Comparison of ENCODE assay signal across 13 mouse cellular contexts in the genomic region with DNA sequence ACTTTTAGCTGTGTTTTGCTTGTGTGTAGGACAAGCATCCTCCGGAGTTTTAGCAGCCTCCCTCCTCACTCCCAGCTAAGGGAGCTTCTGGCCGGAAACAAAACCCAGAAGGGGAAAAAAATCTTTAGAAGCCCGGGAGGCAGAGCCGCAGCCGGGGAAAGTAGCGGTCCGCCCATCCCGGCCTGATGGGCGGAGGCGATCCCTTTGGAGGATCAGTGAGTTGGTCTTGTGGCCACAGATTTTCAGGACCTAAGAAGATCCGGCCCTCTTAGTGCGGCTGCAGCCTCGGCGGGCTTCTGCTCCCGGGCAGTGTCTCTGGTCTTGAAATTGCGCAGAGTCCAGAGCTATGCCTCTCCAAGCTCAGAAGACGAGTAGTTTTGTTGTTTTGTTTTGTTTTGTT. TPM values are rescaled to one million over a fixed set of nuclear protein-coding genes. Genes with fewer than 3 reads are reported as not detected.
DNase-seq lines count a peak whose midpoint lies in the region; ATAC-seq and TF ChIP-seq lines count a peak whose summit lies in the region.
"Had no signal": no experiment of that assay in that cellular context is flagged by ENCODE, and none has a peak within 500 bp of the region (broad histone marks: within the 10 kb centered on the region; RNA-seq: fewer than 3 reads in every experiment).

No protein-coding gene starts in this region.

- under 1% methylated on average over 17 of the region's 17 CpGs for WGBS in kidney, embryonic 15.5 days
- WGBS in forebrain, postnatal 0 days: 2% methylated on average over 17 of the region's 17 CpGs
- WGBS in midbrain, embryonic 14.5 days: 0% methylated on average over 17 of the region's 17 CpGs

- no peak for TF ChIP-seq CTCF in forebrain, postnatal 0 days (IDR thresholded peaks at IDR 0.05; ENCODE audit: low read depth)

- no peak for DNase-seq in kidney, postnatal 10 days
- DNase-seq in embryo, embryonic 10.5 days (ENCODE audit: low spot score): peak; percentile 75
- peak; percentile 43 for DNase-seq in forebrain, postnatal 0 days
- DNase-seq in midbrain, embryonic 14.5 days: peak; percentile 57
- no peak for DNase-seq in B cell, adult 2 months
- DNase-seq in cerebellum, adult 9-11 months: no peak
- DNase-seq in kidney, adult 18-20 months: no peak
- DNase-seq: cerebellum, adult 8-10 months had no signal

- no peaks in the 10 kb centered on the region for H3K36me3 ChIP-seq in kidney, embryonic 15.5 days
- no peaks in the 10 kb centered on the region for H3K36me3 ChIP-seq in forebrain, postnatal 0 days (ENCODE audit: insufficient read depth)
- H3K36me3 ChIP-seq in midbrain, embryonic 14.5 days (ENCODE audit: control insufficient read depth, insufficient read depth, low read length): no peaks in the 10 kb centered on the region

- no peak overlapping the region for H3K9ac ChIP-seq in kidney, embryonic 15.5 days
- no peak overlapping the region for H3K9ac ChIP-seq in forebrain, postnatal 0 days
- H3K9ac ChIP-seq in midbrain, embryonic 14.5 days (replicated peaks; ENCODE audit: low read length): peak overlapping the region; percentile 60

- no peak for ATAC-seq in kidney, embryonic 15.5 days (replicated peaks; ENCODE audit: low FRiP score)
- ATAC-seq in forebrain, postnatal 0 days: no peak
- ATAC-seq in midbrain, embryonic 14.5 days (ENCODE audit: low FRiP score, low TSS enrichment): no peak
- ATAC-seq: Patski had no signal

- no peak overlapping the region for H3K27ac ChIP-seq in kidney, embryonic 15.5 days
- H3K27ac ChIP-seq in forebrain, postnatal 0 days (ENCODE audit: low read depth, low read length): no peak overlapping the region
- H3K27ac ChIP-seq in midbrain, embryonic 14.5 days (replicated peaks; ENCODE audit: low read depth, low read length): peak overlapping the region; percentile 63; the same call in 1 of the 2 replicates

- H3K9me3 ChIP-seq in kidney, embryonic 15.5 days (replicated peaks): no peaks in the 10 kb centered on the region
- no peaks in the 10 kb centered on the region for H3K9me3 ChIP-seq in forebrain, postnatal 0 days (ENCODE audit: low read length)
- H3K9me3 ChIP-seq in midbrain, embryonic 14.5 days (ENCODE audit: control insufficient read depth, low read length): no peaks in the 10 kb centered on the region

- peak overlapping the region; percentile 14; the same call in 1 of the 2 replicates for H3K4me3 ChIP-seq in kidney, embryonic 15.5 days (replicated peaks)
- H3K4me3 ChIP-seq in forebrain, postnatal 0 days (ENCODE audit: low read depth, low read length): no peak overlapping the region
- H3K4me3 ChIP-seq in midbrain, embryonic 14.5 days (replicated peaks; ENCODE audit: low read depth, low read length): peak overlapping the region; percentile 39
- H3K4me3 ChIP-seq: myocyte had no signal

- peaks cover 99% of the 10 kb centered on the region for H3K27me3 ChIP-seq in kidney, embryonic 15.5 days
- peaks cover 98% of the 10 kb centered on the region for H3K27me3 ChIP-seq in forebrain, postnatal 0 days (ENCODE audit: insufficient read depth, low read length)
- peaks cover 73% of the 10 kb centered on the region for H3K27me3 ChIP-seq in midbrain, embryonic 14.5 days (ENCODE audit: control insufficient read depth, insufficient read depth, low read length)

- H3K4me2 ChIP-seq in kidney, embryonic 15.5 days: peak overlapping the region; percentile 31
- H3K4me2 ChIP-seq in forebrain, postnatal 0 days (ENCODE audit: low read depth): no peak overlapping the region
- H3K4me2 ChIP-seq in midbrain, embryonic 14.5 days (ENCODE audit: low read length): peak overlapping the region; percentile 64

- peaks cover 35% of the 10 kb centered on the region for H3K4me1 ChIP-seq in kidney, embryonic 15.5 days
- no peaks in the 10 kb centered on the region for H3K4me1 ChIP-seq in forebrain, postnatal 0 days (ENCODE audit: insufficient read depth)
- H3K4me1 ChIP-seq in midbrain, embryonic 14.5 days (ENCODE audit: control insufficient read depth, insufficient read depth, low read length): peaks cover 30% of the 10 kb centered on the region

RNA-seq across cellular contexts. Expression of gene Foxb1, which starts 2.2 kb away (rescaled TPM):
- 0.09 and 0.13 TPM in 2 replicates for polyA plus RNA-seq in kidney, embryonic 15.5 days (2015; fragmentation: Nextera tagmentation; extraction: Ambion mirVana)
- total RNA-seq in forebrain, postnatal 0 days (2014; rRNA removed): 2.5 and 8.7 TPM in 2 replicates
- 0.47 and 2.0 TPM in 2 replicates for polyA plus RNA-seq in forebrain, postnatal 0 days (2015; fragmentation: Nextera tagmentation; extraction: Ambion mirVana)
- 9.9 and 10.7 TPM in 2 replicates for polyA plus RNA-seq in midbrain, embryonic 14.5 days (2014; fragmentation: Nextera tagmentation; extraction: Ambion mirVana)
- total RNA-seq: heart, adult 18-20 months had no signal
- polyA plus RNA-seq: myocyte; Patski; stomach, embryonic 16.5 days had no signal

Comparison
In these comparisons a context has a peak if more than half of its experiments do, and no peak if none do; other contexts are left out.
1. DNase-seq: peak in embryo, embryonic 10.5 days (single experiment), forebrain, postnatal 0 days (single experiment) and midbrain, embryonic 14.5 days (single experiment); none in kidney, postnatal 10 days (single experiment), B cell, adult 2 months (0 of 2), cerebellum, adult 9-11 months (single experiment) and kidney, adult 18-20 months (single experiment).